Mouse (Mus musculus) cerebral cortex, adult 2 months (tissue): ENCODE measurements around the gene Lonrf2.

ENCODE experiments used
- WGBS: fragments of 180-500 bp; shearing (Covaris S2); methylation state at CpG from one replicate; pipeline ENCODE4 v1.1.7; 2018; 5-methylcytosine and 5-hydroxymethylcytosine counted together

Gene Lonrf2

DNA sequence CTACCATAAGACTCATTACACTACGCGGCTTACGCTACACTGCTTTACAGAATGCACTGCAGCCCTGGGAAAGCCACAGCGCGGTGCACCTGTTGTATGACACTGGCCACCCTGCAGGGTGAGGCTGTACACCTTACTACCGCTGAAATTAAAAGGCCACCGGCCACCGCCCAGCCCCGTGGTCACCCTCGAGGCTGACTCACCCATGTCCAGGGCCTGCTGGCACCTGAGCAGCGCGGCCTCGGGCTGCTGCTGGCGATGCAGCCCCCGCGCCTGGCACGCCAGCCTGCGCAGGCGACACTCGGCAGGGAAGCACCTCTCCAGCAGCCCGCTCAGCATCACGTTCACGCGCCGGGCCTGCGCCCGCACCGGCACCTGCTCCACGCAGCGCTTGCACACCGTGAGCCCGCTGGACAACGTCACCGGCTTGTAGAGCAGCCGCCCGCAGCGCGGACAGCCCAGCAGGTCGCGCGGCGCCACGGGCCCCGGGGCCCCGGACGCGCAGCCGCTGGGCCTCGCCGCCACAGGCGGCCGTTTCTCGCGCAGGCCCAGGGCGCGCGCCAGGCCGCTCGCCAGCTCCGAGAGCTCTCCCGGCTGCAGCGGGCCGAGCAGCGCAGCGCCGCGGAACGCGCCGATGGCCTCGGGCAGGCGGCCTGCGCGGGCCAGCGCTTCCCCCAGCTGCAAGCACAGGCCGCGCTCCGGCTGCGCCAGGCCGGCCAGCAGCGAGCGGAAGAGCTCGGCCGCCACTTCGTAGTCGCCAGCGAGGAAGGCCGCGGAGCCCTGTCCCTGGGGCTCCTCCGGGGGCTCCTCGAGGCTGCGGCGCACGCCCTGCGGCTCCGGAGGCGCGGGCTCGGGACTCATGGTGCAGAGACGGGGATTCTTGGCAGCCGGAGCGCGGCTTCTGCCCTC, 689 bp downstream of the Lonrf2 start:
- WGBS = 2% methylated on average over 102 of the region's 103 CpGs

- WGBS = 26% methylated on average over 3 of the region's 3 CpGs
Measured at GRCm38 (mm10) chr1:38834899-38835298, 1.6 kb downstream of the Lonrf2 start.

DNA sequence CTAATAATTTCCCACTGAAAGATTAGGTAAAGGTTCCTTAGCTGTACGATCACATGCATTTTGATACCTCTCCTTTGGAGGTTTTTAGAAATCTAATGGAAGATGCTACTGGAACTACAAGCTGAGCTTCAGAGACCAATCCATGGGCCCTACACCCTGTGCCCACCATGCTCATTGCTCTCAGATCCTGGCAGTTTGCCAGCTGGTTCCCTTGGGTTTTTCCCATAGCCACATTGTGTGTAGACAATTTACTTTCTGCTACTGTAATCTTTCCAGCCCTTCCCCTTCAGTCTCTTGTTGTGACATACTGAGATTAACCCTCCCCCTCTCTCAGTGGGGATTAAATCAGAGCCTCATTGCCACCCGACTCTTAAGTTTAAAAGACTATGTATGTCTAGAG, 11.6 kb downstream of the Lonrf2 start:
- 67% methylated on average over 2 of the region's 2 CpGs for WGBS

DNA sequence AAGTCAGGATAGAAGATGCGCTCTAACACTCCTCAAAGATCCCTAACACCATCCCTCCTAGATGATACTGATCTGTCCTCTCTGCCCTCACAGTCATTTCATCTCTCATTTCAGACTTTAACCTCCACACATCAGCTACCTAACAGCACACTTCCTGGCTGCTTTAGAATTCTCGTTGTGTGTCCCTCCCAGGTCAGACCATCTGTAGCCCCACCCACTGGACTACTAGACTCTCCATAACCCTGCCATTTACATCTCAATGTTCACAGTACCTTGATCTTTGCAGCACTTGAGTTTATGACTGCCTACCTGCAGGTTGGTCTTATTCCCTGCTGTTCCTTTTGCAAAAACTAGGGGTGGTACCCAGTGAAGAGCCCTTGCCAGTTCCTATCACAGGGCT, 12.7 kb downstream of the Lonrf2 start:
- WGBS = 71% methylated on average over 2 of the region's 2 CpGs

DNA sequence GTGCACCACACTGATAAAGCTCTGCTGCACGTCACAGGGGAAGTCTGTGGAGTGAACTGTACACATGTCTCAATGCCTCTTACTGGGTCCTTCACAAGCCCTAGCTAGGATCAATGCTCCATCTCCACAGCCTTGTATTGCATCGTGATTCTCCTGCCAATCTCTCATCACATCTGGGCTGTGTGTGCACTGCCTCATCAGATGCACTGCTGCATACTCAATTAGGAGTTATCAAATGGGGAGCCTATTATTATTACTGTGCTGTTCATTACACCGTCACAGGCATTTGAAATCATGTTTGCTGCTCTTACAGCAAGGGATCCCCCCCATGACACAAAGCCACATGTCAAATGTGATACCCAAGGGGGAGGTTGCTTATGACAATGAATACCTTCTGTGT, 18.8 kb downstream of the Lonrf2 start:
- WGBS = 61% methylated on average over 3 of the region's 3 CpGs

DNA sequence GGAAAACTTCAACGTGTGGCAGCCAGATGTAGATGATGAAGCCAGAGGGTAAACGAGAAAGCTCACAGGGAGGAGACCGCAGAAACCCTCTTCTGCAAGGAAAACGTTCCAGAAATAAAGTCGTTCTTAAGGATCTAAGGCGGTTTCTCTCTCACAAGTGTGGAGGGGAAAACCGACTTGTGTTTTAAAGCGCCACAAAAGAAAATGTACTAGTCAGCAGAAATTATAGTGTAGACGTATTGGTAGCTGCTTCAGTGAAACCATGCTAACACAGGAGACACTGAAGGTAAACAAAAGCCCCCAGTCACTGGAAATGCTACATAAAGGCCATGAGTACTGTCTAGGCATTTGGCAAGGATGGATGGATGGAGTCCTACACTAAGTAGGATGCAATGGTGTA, 19.2 kb downstream of the Lonrf2 start:
- 48% methylated on average over 9 of the region's 9 CpGs for WGBS

GRCm38 (mm10) chr1:38816306-38816705, 20.2 kb downstream of the Lonrf2 start:
- 33% methylated on average over 4 of the region's 4 CpGs for WGBS

DNA sequence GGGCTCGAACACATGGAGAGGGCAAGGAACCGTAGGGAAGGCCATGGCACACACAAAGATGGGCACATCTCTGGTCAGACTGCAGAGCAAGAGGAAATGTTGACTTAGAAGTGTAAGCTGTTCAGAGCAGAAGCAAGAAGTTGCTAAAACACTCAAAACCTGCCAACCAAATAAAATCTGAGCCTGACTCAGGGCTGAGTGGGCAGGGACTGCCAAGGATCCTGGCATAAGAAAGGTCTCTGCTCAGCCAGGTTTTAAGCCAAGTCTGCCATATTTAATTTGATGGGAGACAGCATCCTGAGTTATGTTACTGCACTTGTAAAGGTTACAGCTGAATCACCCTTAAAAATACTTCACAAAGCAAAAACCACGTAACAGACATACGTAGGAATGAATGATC, 29.4 kb downstream of the Lonrf2 start:
- 67% methylated on average over 4 of the region's 4 CpGs for WGBS

- WGBS = 78% methylated on average over 7 of the region's 7 CpGs
Measured at GRCm38 (mm10) chr1:38800402-38800801, 36.1 kb downstream of the Lonrf2 start.

- WGBS = 26% methylated on average over 3 of the region's 3 CpGs
Measured at GRCm38 (mm10) chr1:38799304-38799703, 37.2 kb downstream of the Lonrf2 start.

DNA sequence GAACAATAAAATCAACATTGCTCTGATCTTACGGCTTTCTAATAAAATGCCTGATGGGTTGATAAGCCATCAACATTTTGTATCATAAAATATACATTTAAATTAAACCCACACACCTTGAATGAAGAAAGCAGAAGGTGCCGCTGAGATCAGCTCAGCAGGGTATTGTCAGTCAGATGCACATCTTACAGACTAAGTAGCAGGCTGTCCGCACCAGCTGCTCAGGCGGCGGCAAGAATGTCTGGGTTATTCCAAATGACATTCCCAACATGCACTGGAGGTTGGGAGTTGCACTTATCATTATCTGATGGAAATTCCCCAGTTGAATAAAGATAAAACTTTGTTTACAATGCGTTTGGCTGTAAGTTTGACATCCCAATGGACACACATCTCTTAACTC, 39.6 kb downstream of the Lonrf2 start:
- WGBS = 69% methylated on average over 6 of the region's 6 CpGs

GRCm38 (mm10) chr1:38795496-38795895, 41.0 kb downstream of the Lonrf2 start:
- 48% methylated on average over 5 of the region's 5 CpGs for WGBS

DNA sequence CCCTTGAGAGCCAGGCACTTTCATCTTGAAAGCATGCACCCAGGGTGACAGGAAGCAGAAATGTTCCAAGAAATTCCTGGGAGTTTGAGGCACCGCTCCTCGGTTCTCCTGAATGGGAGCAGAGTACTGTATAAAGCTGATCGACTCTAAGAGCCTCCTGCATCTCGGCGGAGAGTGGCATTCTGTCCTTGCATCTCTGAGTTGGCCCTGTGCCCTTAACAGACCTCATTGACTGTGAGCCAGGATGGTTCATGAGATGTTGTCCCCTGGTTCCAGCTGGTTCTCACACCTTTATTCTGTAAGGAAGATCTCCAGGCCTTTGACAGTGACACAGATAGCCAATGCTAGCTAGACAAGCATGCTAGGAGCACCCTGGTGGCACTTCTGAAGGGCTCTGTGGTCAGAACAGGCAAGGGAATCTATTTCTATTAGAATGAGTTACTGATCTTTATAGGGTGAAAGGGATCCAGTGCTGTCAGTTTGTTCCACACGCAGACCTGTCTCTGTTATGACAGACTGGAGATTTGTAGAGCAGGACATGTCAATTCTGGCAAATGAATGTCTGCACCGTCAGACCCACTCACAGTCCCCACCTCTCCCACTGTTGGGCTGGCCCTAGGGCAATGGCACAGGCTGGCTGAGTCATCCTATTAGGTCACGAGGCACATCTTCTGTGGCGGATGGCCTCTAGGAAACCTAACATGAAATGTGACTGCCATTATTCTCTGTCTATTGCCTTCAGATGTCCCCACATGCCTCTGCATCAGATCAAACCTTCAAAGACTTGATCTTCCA, 45.3 kb downstream of the Lonrf2 start:
- WGBS = 69% methylated on average over 9 of the region's 9 CpGs

DNA sequence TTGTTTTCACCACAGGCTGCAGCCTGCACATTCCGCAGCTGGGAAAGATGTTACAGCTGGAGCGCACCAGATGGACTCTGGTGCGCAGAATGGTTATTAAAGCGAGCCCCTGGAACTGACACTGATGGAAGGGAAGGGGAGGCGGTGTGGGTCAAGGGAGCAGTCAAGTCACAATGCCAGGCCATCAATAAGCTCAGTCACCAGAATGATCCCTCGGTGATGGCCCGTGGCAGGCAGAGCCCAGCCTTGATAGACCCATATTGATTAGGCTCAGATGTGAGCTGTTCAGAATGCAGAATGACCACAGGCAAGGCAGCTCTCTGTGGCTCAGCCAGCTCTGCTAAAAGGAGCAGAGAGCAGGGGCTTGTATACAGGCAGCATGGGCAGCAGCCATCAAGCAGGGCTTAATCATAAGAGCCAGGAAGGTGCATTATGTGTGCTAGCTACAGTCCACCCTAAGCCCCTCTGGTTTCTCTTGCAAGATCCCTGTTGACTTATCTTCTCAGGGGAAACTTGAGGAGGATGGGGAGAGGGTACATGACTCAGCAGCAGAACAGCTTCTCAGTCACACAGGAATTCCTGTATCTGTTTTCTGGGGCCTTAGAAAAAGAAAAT, 46.4 kb downstream of the Lonrf2 start:
- 73% methylated on average over 7 of the region's 7 CpGs for WGBS

GRCm38 (mm10) chr1:38788904-38789303, 47.6 kb downstream of the Lonrf2 start:
- WGBS = 81% methylated on average over 3 of the region's 3 CpGs

- WGBS = 5% methylated on average over 5 of the region's 5 CpGs
Measured at GRCm38 (mm10) chr1:38787443-38787842, 49.1 kb downstream of the Lonrf2 start.

GRCm38 (mm10) chr1:38786358-38786757, 50.2 kb downstream of the Lonrf2 start:
- 37% methylated on average over 7 of the region's 7 CpGs for WGBS

DNA sequence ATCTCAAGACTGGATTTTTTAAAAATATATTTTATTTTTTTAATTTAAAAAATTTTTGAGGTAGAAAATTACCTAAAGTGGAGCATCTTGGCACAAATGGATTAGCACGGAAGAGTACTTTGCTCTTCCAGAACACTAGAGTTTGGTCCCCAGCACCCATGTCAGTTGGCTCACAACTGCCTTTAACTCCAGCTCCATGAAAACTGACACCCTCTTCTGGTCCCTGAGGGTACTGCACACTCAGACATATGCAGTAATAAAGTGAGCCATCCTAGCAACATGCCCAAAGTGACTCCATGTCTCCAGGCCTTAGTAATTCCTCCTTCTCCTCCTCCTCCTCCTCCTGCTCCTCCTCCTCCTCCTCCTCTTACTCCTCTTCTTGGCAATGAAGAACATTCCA, 58.2 kb downstream of the Lonrf2 start:
- WGBS = 98% methylated on average over 1 of the region's 1 CpGs

DNA sequence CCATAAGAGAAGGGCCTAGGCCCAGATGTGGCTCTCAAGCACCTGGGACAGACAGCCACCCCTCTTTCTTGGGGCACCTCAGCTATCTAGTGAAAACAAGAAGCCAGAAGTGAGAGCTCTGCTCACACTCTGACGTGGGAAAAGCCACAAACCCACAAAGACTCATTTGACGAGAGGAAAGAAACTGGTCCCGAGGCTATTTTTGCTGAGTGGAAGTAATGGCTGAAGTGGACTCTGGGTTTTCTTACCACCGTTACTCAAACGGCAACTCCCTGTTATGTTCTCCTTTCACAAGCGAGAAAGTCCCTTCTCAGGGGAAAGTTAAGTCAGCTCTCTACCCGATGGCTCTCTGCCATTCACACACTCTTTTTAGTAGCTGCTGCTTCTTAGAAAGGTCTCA, 59.0 kb downstream of the Lonrf2 start:
- 62% methylated on average over 7 of the region's 7 CpGs for WGBS

GRCm38 (mm10) chr1:38775713-38776112, 60.8 kb downstream of the Lonrf2 start:
- WGBS = 92% methylated on average over 5 of the region's 5 CpGs

GRCm38 (mm10) chr1:38770676-38771075, 65.8 kb downstream of the Lonrf2 start:
- 82% methylated on average over 3 of the region's 3 CpGs for WGBS

- WGBS = 29% methylated on average over 6 of the region's 6 CpGs
Measured at GRCm38 (mm10) chr1:38769920-38770319, 66.6 kb downstream of the Lonrf2 start.
